Mouse (Mus musculus): ENCODE measurements around the gene Gm21954.

Gm21954 gene

GRCm38 (mm10) chr3:55462904-55463668 is 8.9 kb downstream of the Gm21954 start:
- 37% methylated on average over 4 of the region's 4 CpGs for WGBS

- WGBS, result under 1% methylated on average over 17 of the region's 17 CpGs
These were observed 10.0 kb downstream of the Gm21954 start for GRCm38 (mm10) chr3:55461685-55462655.

- WGBS, result 40% methylated on average over 3 of the region's 3 CpGs
These were observed 10.9 kb downstream of the Gm21954 start for GRCm38 (mm10) chr3:55461092-55461491.

GRCm38 (mm10) chr3:55452464-55452863 is 19.5 kb downstream of the Gm21954 start:
- WGBS, result 77% methylated on average over 2 of the region's 2 CpGs

- 73% methylated on average over 3 of the region's 3 CpGs for WGBS
These were observed 20.1 kb downstream of the Gm21954 start for GRCm38 (mm10) chr3:55451877-55452276.

- 49% methylated on average over 14 of the region's 14 CpGs for WGBS
These were observed 21.0 kb downstream of the Gm21954 start for GRCm38 (mm10) chr3:55451035-55451434.

GRCm38 (mm10) chr3:55449148-55449547 is 22.9 kb downstream of the Gm21954 start:
- WGBS, result 77% methylated on average over 2 of the region's 2 CpGs

- 25% methylated on average over 5 of the region's 5 CpGs for WGBS
These were observed 24.2 kb downstream of the Gm21954 start for GRCm38 (mm10) chr3:55447486-55448460.

GRCm38 (mm10) chr3:55446681-55447080 is 25.3 kb downstream of the Gm21954 start:
- 75% methylated on average over 7 of the region's 7 CpGs for WGBS

GRCm38 (mm10) chr3:55443725-55444124 is 28.3 kb downstream of the Gm21954 start:
- 49% methylated on average over 2 of the region's 2 CpGs for WGBS

- 45% methylated on average over 8 of the region's 8 CpGs for WGBS
These were observed 28.7 kb downstream of the Gm21954 start for GRCm38 (mm10) chr3:55443271-55443670.

- WGBS, result 29% methylated on average over 11 of the region's 11 CpGs
These were observed 29.9 kb downstream of the Gm21954 start for GRCm38 (mm10) chr3:55442012-55442645.

- 34% methylated on average over 8 of the region's 8 CpGs for WGBS
These were observed 31.7 kb downstream of the Gm21954 start for GRCm38 (mm10) chr3:55440342-55440741.

- WGBS, result 52% methylated on average over 7 of the region's 7 CpGs
These were observed 33.1 kb downstream of the Gm21954 start for GRCm38 (mm10) chr3:55438824-55439446.

- 93% methylated on average over 1 of the region's 1 CpGs for WGBS
These were observed 37.7 kb downstream of the Gm21954 start for GRCm38 (mm10) chr3:55434276-55434675.

- WGBS, result 52% methylated on average over 3 of the region's 3 CpGs
These were observed 40.8 kb downstream of the Gm21954 start for GRCm38 (mm10) chr3:55431223-55431622.

GRCm38 (mm10) chr3:55430022-55430549 is 41.9 kb downstream of the Gm21954 start:
- WGBS, result 55% methylated on average over 2 of the region's 2 CpGs

- 13% methylated on average over 11 of the region's 11 CpGs for WGBS
These were observed 48.2 kb downstream of the Gm21954 start for GRCm38 (mm10) chr3:55423640-55424397.

- 45% methylated on average over 8 of the region's 8 CpGs for WGBS
These were observed 51.5 kb downstream of the Gm21954 start for GRCm38 (mm10) chr3:55420436-55421083.
